Mouse (Mus musculus): ENCODE results near the gene Bach2.
A peak's percentile ranks its signal among the peaks of the same experiment; 100 is the strongest.

Bach2 gene

GRCm38 (mm10) chr4:32357996-32358600, 119.5 kb downstream of the Bach2 start:
- no peak for DNase-seq (ENCODE audit: low spot score in 2 of 2)

GRCm38 (mm10) chr4:32358602-32359464, 120.2 kb downstream of the Bach2 start:
- DNase-seq (ENCODE audit: low spot score in 2 of 2) = peak; percentile 59 to 83

- DNase-seq (ENCODE audit: low spot score in 2 of 2) = no peak
Measured at GRCm38 (mm10) chr4:32359634-32360033, 121.0 kb downstream of the Bach2 start.

- no peak for DNase-seq (ENCODE audit: low spot score in 2 of 2)
Measured at GRCm38 (mm10) chr4:32360496-32360895, 121.9 kb downstream of the Bach2 start.

GRCm38 (mm10) chr4:32363488-32363984, 124.9 kb downstream of the Bach2 start:
- DNase-seq (ENCODE audit: low spot score in 2 of 2) = peak in 1 of 2 experiments; percentile 44

GRCm38 (mm10) chr4:32365144-32365907, 126.7 kb downstream of the Bach2 start:
- DNase-seq (ENCODE audit: low spot score in 2 of 2) = no peak

- no peak for DNase-seq (ENCODE audit: low spot score in 2 of 2)
Measured at GRCm38 (mm10) chr4:32366176-32366575, 127.6 kb downstream of the Bach2 start.

GRCm38 (mm10) chr4:32368345-32368744, 129.7 kb downstream of the Bach2 start:
- no peak for DNase-seq (ENCODE audit: low spot score in 2 of 2)

- no peak for DNase-seq (ENCODE audit: low spot score in 2 of 2)
Measured at GRCm38 (mm10) chr4:32373085-32373484, 134.5 kb downstream of the Bach2 start.

- DNase-seq (ENCODE audit: low spot score in 2 of 2) = no peak
Measured at GRCm38 (mm10) chr4:32373527-32373926, 134.9 kb downstream of the Bach2 start.

GRCm38 (mm10) chr4:32374751-32375582, 136.4 kb downstream of the Bach2 start:
- no peak for DNase-seq (ENCODE audit: low spot score in 2 of 2)

- no peak for DNase-seq (ENCODE audit: low spot score in 2 of 2)
Measured at GRCm38 (mm10) chr4:32375721-32376526, 137.3 kb downstream of the Bach2 start.

GRCm38 (mm10) chr4:32376527-32376948, 137.9 kb downstream of the Bach2 start:
- no peak for DNase-seq (ENCODE audit: low spot score in 2 of 2)

GRCm38 (mm10) chr4:32379140-32379539, 140.5 kb downstream of the Bach2 start:
- DNase-seq (ENCODE audit: low spot score in 2 of 2) = no peak

- DNase-seq (ENCODE audit: low spot score in 2 of 2) = no peak
Measured at GRCm38 (mm10) chr4:32381666-32382381, 143.2 kb downstream of the Bach2 start.

GRCm38 (mm10) chr4:32385121-32385520, 146.5 kb downstream of the Bach2 start:
- DNase-seq (ENCODE audit: low spot score in 2 of 2) = no peak

- DNase-seq (ENCODE audit: low spot score in 2 of 2) = no peak
Measured at GRCm38 (mm10) chr4:32385623-32386022, 147.0 kb downstream of the Bach2 start.

GRCm38 (mm10) chr4:32386346-32386745, 147.7 kb downstream of the Bach2 start:
- no peak for DNase-seq (ENCODE audit: low spot score in 2 of 2)

- peak; percentile 23 to 47 for DNase-seq (ENCODE audit: low spot score in 2 of 2)
Measured at GRCm38 (mm10) chr4:32386931-32387330, 148.3 kb downstream of the Bach2 start.

Data from heart, adult 9 months (tissue).